Mouse (Mus musculus): ENCODE results near the gene Gm1553. TPM values are rescaled to one million over a fixed set of nuclear protein-coding genes. Genes with fewer than 3 reads are reported as not detected.

Gm1553 gene
- total RNA-seq (2023) = not detected

DNA sequence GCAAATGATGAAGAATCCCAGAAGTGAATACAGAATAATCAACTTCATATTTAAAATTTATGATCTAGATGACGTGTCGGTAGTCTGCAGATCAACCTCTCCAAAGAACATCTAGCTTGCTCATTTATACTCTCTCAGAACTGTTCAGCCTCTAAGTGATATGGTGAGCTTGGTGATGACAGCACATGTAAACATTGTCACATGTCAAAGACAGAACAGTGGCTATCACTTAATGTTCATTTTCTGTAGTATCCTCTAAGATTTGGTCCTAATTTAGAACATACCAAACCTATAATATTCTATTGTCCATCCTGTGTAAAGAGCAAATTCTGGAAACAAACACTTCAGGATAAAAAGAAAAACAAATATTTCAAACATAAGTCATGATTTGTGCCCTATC lies at the start of gene Gm1553:
Gene Gm1553 (minus strand): TSS at position 101 of the 400 bp plus-strand sequence.

Other genes starting within 250 kb of the Gm1553 start
- not detected for gene 4932415D10Rik, start 176.0 kb downstream of the Gm1553 start, total RNA-seq (2023)
- 4.3 TPM for gene Gm4924, start 138.4 kb downstream of the Gm1553 start, total RNA-seq (2023)
- 9.9 TPM for gene 1190007I07Rik, start 130.6 kb upstream of the Gm1553 start, total RNA-seq (2023)
- 105 TPM for gene Tdg, start 137.2 kb upstream of the Gm1553 start, total RNA-seq (2023)
- gene Glt8d2, start 198.0 kb upstream of the Gm1553 start, total RNA-seq (2023) = 1.3 TPM
- gene Hcfc2, start 203.5 kb upstream of the Gm1553 start, total RNA-seq (2023) = 21.0 TPM